Mouse (Mus musculus) left cerebral cortex, adult 2 months (tissue): ENCODE measurements at regions not wholly inside any gene's neighbourhood (a gene's known extent, or its start where the extent isn't known, plus 50 kb on each side); places are given as distances from the start of the nearest gene placed in this dataset.

Experiments
- DNase-seq, 2 experiments: peaks; one replicate each; pipeline ENCODE4 v3.0.0; 2021 to 2022; ENCODE audit warnings: low spot score in 2 of 2, mixed read lengths in 1 of 2; ENCODE audit errors: extremely low spot score in 1 of 2
- H3K27ac ChIP-seq: fragments of 200-600 bp; 2 replicates; pipeline ENCODE4 v1.8.1; 2022
- H3K4me3 ChIP-seq: fragments of 200-600 bp; 2 replicates; pipeline ENCODE4 v1.8.1; 2022
- CTCF ChIP-seq: fragments of 200-600 bp; IDR thresholded peaks from 2 replicates; pipeline ENCODE4 v1.8.1; 2022; ENCODE audit warnings: antibody characterized with exemption, mild to moderate bottlenecking, moderate library complexity
- intact Hi-C: fragments of 180-260 bp; cut with DNase I; formaldehyde crosslinking; loops from one replicate; pipeline ENCODE4 v1.15.1; 2025

GRCm38 (mm10) chr4:8926642-8927275, 687.9 kb upstream of the Car8 start:
- no peak for TF ChIP-seq CTCF

GRCm38 (mm10) chr4:8922695-8923363, 684.0 kb upstream of the Car8 start:
- TF ChIP-seq CTCF, result no peak
- no peak overlapping the region for H3K4me3 ChIP-seq
- H3K27ac ChIP-seq, result no peak overlapping the region
- DNase-seq, result no peak
- intact Hi-C loops, result no loop called here

More at GRCm38 (mm10) chr4:8926642-8927275, 687.9 kb upstream of the Car8 start:
- no peak overlapping the region for H3K27ac ChIP-seq
- H3K4me3 ChIP-seq, result no peak overlapping the region
- no peak for DNase-seq
- intact Hi-C loops, result no loop called here

GRCm38 (mm10) chr4:8921477-8922385, 682.9 kb upstream of the Car8 start:
- no peak for TF ChIP-seq CTCF
- Histone ChIP-seq H3K4me3 (no peak overlapping the region), H3K27ac (no peak overlapping the region)
- no peak for DNase-seq
- intact Hi-C loops, result no loop called here

- TF ChIP-seq CTCF, result no peak
- Histone ChIP-seq H3K4me3 (no peak overlapping the region), H3K27ac (no peak overlapping the region)
- no peak for DNase-seq
- intact Hi-C loops, result no loop called here
Measured at GRCm38 (mm10) chr4:8920306-8920705, 681.5 kb upstream of the Car8 start.

- intact Hi-C loops, result no loop called here
- Histone ChIP-seq H3K27ac (no peak overlapping the region), H3K4me3 (no peak overlapping the region)
- TF ChIP-seq CTCF, result no peak
- DNase-seq, result no peak
Measured at GRCm38 (mm10) chr4:8919366-8919984, 680.6 kb upstream of the Car8 start.
